ENCODE assay signal across 8 mouse cellular contexts in genomic region chr9:32667518-32667908, GRCm38 (mm10). TPM values are rescaled to one million over a fixed set of nuclear protein-coding genes. Genes with fewer than 3 reads are reported as not detected.
A peak's percentile ranks its signal among the peaks of the same experiment; 100 is the strongest.
DNase-seq lines count a peak whose midpoint lies in the region; ATAC-seq and TF ChIP-seq lines count a peak whose summit lies in the region.

No protein-coding gene starts in this region.

- no peaks in the 10 kb centered on the region for H3K9me3 ChIP-seq in heart, embryonic 13.5 days
- H3K9me3 ChIP-seq in liver, postnatal 0 days (ENCODE audit: low read length) = no peaks in the 10 kb centered on the region
- H3K9me3 ChIP-seq in liver, embryonic 11.5 days (ENCODE audit: control insufficient read depth, low read length) = no peaks in the 10 kb centered on the region
- no peaks in the 10 kb centered on the region for H3K9me3 ChIP-seq in embryonic facial prominence, embryonic 13.5 days

- H3K27me3 ChIP-seq in heart, embryonic 13.5 days (replicated peaks) = no peaks in the 10 kb centered on the region
- no peaks in the 10 kb centered on the region for H3K27me3 ChIP-seq in liver, postnatal 0 days (ENCODE audit: insufficient read depth, low read length)
- H3K27me3 ChIP-seq in liver, embryonic 11.5 days (replicated peaks; ENCODE audit: control insufficient read depth, insufficient read depth, low read length) = peaks cover 7% of the 10 kb centered on the region
- peaks cover 14% of the 10 kb centered on the region; the same call in 1 of the 2 replicates for H3K27me3 ChIP-seq in embryonic facial prominence, embryonic 13.5 days
- peaks cover 3% of the 10 kb centered on the region; the same call in 1 of the 2 replicates for H3K27me3 ChIP-seq in cerebellum, adult 2 months (ENCODE audit: control insufficient read depth, insufficient read depth, low read length)

- TF ChIP-seq EP300 in liver, postnatal 0 days (IDR thresholded peaks at IDR 0.05; ENCODE audit: low read depth) = no peak

- no peak overlapping the region for H3K9ac ChIP-seq in heart, embryonic 13.5 days
- 0 out of 2 replicates have a peak overlapping the region, but pooled peaks have one; percentile 26 for H3K9ac ChIP-seq in liver, postnatal 0 days (replicated peaks)
- no peak overlapping the region for H3K9ac ChIP-seq in liver, embryonic 11.5 days (ENCODE audit: low read depth, low read length)
- H3K9ac ChIP-seq in embryonic facial prominence, embryonic 13.5 days = no peak overlapping the region

- ATAC-seq in heart, embryonic 13.5 days (ENCODE audit: extremely low read depth, insufficient number of reproducible peaks, low FRiP score, low TSS enrichment) = no peak
- no peak for ATAC-seq in liver, postnatal 0 days
- ATAC-seq in liver, embryonic 11.5 days (replicated peaks; ENCODE audit: low FRiP score) = no peak
- no peak for ATAC-seq in embryonic facial prominence, embryonic 13.5 days (ENCODE audit: insufficient number of reproducible peaks, insufficient read depth, low FRiP score, low TSS enrichment, low read depth)

- WGBS in heart, embryonic 13.5 days = 43% methylated on average over 7 of the region's 7 CpGs
- 53% methylated on average over 7 of the region's 7 CpGs for WGBS in liver, postnatal 0 days (ENCODE audit: insufficient replicate concordance)
- 63% methylated on average over 7 of the region's 7 CpGs for WGBS in liver, embryonic 11.5 days
- WGBS in embryonic facial prominence, embryonic 13.5 days = 30% methylated on average over 7 of the region's 7 CpGs
- 31% methylated on average over 7 of the region's 7 CpGs for WGBS in cerebellum, adult 2 months

- TF ChIP-seq CTCF in liver, postnatal 0 days (IDR thresholded peaks at IDR 0.05; ENCODE audit: low read depth) = no peak
- TF ChIP-seq CTCF in cerebellum, adult 2 months (IDR thresholded peaks at IDR 0.05; ENCODE audit: borderline replicate concordance, insufficient read depth, low read depth, low read length) = no peak

- H3K4me3 ChIP-seq in heart, embryonic 13.5 days = no peak overlapping the region
- no peak overlapping the region; the same call in 1 of the 2 replicates for H3K4me3 ChIP-seq in liver, postnatal 0 days (ENCODE audit: low read depth, low read length)
- no peak overlapping the region for H3K4me3 ChIP-seq in liver, embryonic 11.5 days (ENCODE audit: low read depth, low read length)
- H3K4me3 ChIP-seq in embryonic facial prominence, embryonic 13.5 days = no peak overlapping the region
- H3K4me3 ChIP-seq in cerebellum, adult 2 months (replicated peaks; ENCODE audit: insufficient read depth, low read depth, low read length) = no peak overlapping the region

- peak overlapping the region; percentile 76 for H3K27ac ChIP-seq in heart, embryonic 13.5 days (replicated peaks)
- peak overlapping the region; percentile 51; the same call in 1 of the 2 replicates for H3K27ac ChIP-seq in liver, postnatal 0 days (ENCODE audit: low read depth)
- no peak overlapping the region for H3K27ac ChIP-seq in liver, embryonic 11.5 days (ENCODE audit: low read depth, low read length)
- H3K27ac ChIP-seq in embryonic facial prominence, embryonic 13.5 days = 0 out of 2 replicates have a peak overlapping the region, but pooled peaks have one; percentile 28
- H3K27ac ChIP-seq in cerebellum, adult 2 months (ENCODE audit: insufficient read depth, low read length) = no peak overlapping the region

- H3K36me3 ChIP-seq in heart, embryonic 13.5 days = no peaks in the 10 kb centered on the region
- no peaks in the 10 kb centered on the region for H3K36me3 ChIP-seq in liver, postnatal 0 days (replicated peaks; ENCODE audit: insufficient read depth, low read length)
- H3K36me3 ChIP-seq in liver, embryonic 11.5 days (ENCODE audit: control insufficient read depth, insufficient read depth, low read length) = no peaks in the 10 kb centered on the region
- no peaks in the 10 kb centered on the region for H3K36me3 ChIP-seq in embryonic facial prominence, embryonic 13.5 days

- peaks cover 37% of the 10 kb centered on the region for H3K4me1 ChIP-seq in heart, embryonic 13.5 days
- peaks cover 17% of the 10 kb centered on the region for H3K4me1 ChIP-seq in liver, postnatal 0 days (ENCODE audit: insufficient read depth)
- H3K4me1 ChIP-seq in liver, embryonic 11.5 days (replicated peaks; ENCODE audit: control insufficient read depth, insufficient read depth, low read length) = peaks cover under 1% of the 10 kb centered on the region; the same call in 1 of the 2 replicates
- peaks cover 41% of the 10 kb centered on the region for H3K4me1 ChIP-seq in embryonic facial prominence, embryonic 13.5 days
- H3K4me1 ChIP-seq in cerebellum, adult 2 months (ENCODE audit: control insufficient read depth, insufficient read depth, low read length) = no peaks in the 10 kb centered on the region; the same call in 1 of the 2 replicates

- H3K4me2 ChIP-seq in heart, embryonic 13.5 days = peak overlapping the region; percentile 41
- peak overlapping the region; percentile 52 for H3K4me2 ChIP-seq in liver, postnatal 0 days (ENCODE audit: low read depth, low read length)
- no peak overlapping the region for H3K4me2 ChIP-seq in liver, embryonic 11.5 days
- H3K4me2 ChIP-seq in embryonic facial prominence, embryonic 13.5 days = no peak overlapping the region; the same call in 1 of the 2 replicates

- no peak for TF ChIP-seq POLR2A in cerebellum, adult 2 months (IDR thresholded peaks at IDR 0.05; ENCODE audit: borderline replicate concordance, insufficient read depth, low read length)

- DNase-seq in heart, adult 18-20 months = no peak
- no peak for DNase-seq in liver, postnatal 0 days
- no peak for DNase-seq in liver, embryonic 11.5 days (ENCODE audit: low spot score)
- peak; percentile 18 for DNase-seq in NIH3T3 (ENCODE audit: low read depth)
- DNase-seq in cerebellum, adult 2 months = no peak
- DNase-seq in thymus, adult 18-20 months = no peak

RNA-seq across cellular contexts. Expression of gene Ets1, which starts 31.5 kb away (rescaled TPM):
- polyA plus RNA-seq in heart, embryonic 13.5 days (2015; fragmentation: Nextera tagmentation; extraction: Ambion mirVana) = 46.9 and 48.3 TPM in 2 replicates
- 10 to 100 TPM; 35.3 to 36.9 TPM for total RNA-seq in heart, adult 18-20 months (2021)
- polyA plus RNA-seq in liver, postnatal 0 days (2015; fragmentation: Nextera tagmentation; extraction: Ambion mirVana) = 14.6 and 18.1 TPM in 2 replicates
- 31.4 and 35.8 TPM in 2 replicates for polyA plus RNA-seq in liver, embryonic 11.5 days (2014; fragmentation: Nextera tagmentation; extraction: Ambion mirVana)
- 40.8 and 46.3 TPM in 2 replicates for polyA plus RNA-seq in embryonic facial prominence, embryonic 13.5 days (2015; fragmentation: Nextera tagmentation; extraction: Ambion mirVana)
- polyA plus RNA-seq in cerebellum, adult 2 months (2012; rRNA removed) = 5.8 and 6.8 TPM in 2 replicates

Comparison
In these comparisons a context has a peak if more than half of its experiments do, and no peak if none do; other contexts are left out.
1. H3K27ac ChIP-seq: peak in heart, embryonic 13.5 days (single experiment), liver, postnatal 0 days (single experiment) and embryonic facial prominence, embryonic 13.5 days (single experiment); none in liver, embryonic 11.5 days (single experiment) and cerebellum, adult 2 months (single experiment).
2. H3K4me2 ChIP-seq: peak in heart, embryonic 13.5 days (single experiment) and liver, postnatal 0 days (single experiment); none in liver, embryonic 11.5 days (single experiment) and embryonic facial prominence, embryonic 13.5 days (single experiment).